In the genomic region with DNA sequence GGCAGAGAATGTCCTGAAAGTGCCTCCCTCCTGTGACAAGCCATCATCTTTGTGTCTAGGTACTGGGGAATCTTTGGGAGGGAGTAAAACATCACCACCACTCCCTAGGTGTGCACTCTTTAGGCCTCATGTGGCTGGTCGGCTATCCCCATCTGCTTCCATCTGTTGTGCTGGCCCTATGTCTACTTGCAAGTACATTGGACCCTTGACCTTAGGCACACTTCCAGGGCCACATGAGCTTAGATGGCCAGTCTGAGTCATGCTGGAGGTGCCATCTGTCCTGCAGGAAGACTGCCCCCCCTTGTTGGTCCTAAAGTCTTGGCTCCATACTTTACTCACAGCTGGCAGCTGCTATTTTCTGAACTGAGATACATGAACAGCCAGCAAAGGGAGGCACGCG, we compare ENCODE assay signal across 18 mouse cellular contexts.
DNase-seq lines count a peak whose midpoint lies in the region; TF ChIP-seq lines count a peak whose summit lies in the region.
"Had no signal": no experiment of that assay in that cellular context is flagged by ENCODE, and none has a peak within 500 bp of the region (broad histone marks: within the 10 kb centered on the region; RNA-seq: fewer than 3 reads in every experiment).

No protein-coding gene starts in this region.

- H3K36me3 ChIP-seq in liver, adult 2 months (ENCODE audit: control insufficient read depth, insufficient read depth, low read length) = no peaks in the 10 kb centered on the region
- H3K36me3 ChIP-seq in forebrain, embryonic 10.5 days (replicated peaks) = no peaks in the 10 kb centered on the region
- H3K36me3 ChIP-seq: embryonic facial prominence, embryonic 10.5 days; forebrain, embryonic 12.5 days; G1E had no signal

- 92% methylated on average over 3 of the region's 3 CpGs for WGBS in liver, adult 2 months
- 94% methylated on average over 3 of the region's 3 CpGs for WGBS in forebrain, embryonic 10.5 days

- no peak overlapping the region for H3K9ac ChIP-seq in liver, adult 2 months (ENCODE audit: low read depth, low read length)
- H3K9ac ChIP-seq: forebrain, embryonic 12.5 days had no signal

- H3K27ac ChIP-seq in liver, adult 2 months (replicated peaks; ENCODE audit: insufficient read depth, low read depth, low read length) = no peak overlapping the region
- no peak overlapping the region for H3K27ac ChIP-seq in forebrain, embryonic 10.5 days
- H3K27ac ChIP-seq: embryonic facial prominence, embryonic 10.5 days; forebrain, embryonic 12.5 days had no signal

- H3K4me3 ChIP-seq in liver, adult 2 months (ENCODE audit: insufficient read depth, low read depth, low read length) = no peak overlapping the region
- no peak overlapping the region for H3K4me3 ChIP-seq in forebrain, embryonic 10.5 days
- H3K4me3 ChIP-seq: embryonic facial prominence, embryonic 10.5 days; forebrain, embryonic 12.5 days had no signal

- H3K79me2 ChIP-seq in liver, adult 2 months (ENCODE audit: control insufficient read depth, insufficient read depth, low read length) = no peaks in the 10 kb centered on the region

- no peaks in the 10 kb centered on the region for H3K27me3 ChIP-seq in liver, adult 2 months (ENCODE audit: control insufficient read depth, insufficient read depth, low read length)
- H3K27me3 ChIP-seq in forebrain, embryonic 10.5 days (ENCODE audit: poor library complexity, severe bottlenecking) = no peaks in the 10 kb centered on the region
- H3K27me3 ChIP-seq: forebrain, embryonic 12.5 days had no signal

- intact Hi-C loops in gastrocnemius, postnatal 36 days (cut with DNase I) = no loop called here
- intact Hi-C loops in gastrocnemius, postnatal 14 days (cut with DNase I; ENCODE audit: low total_unique reads) = no loop called here

- TF ChIP-seq POLR2A in liver, adult 2 months (IDR thresholded peaks at IDR 0.05; ENCODE audit: extremely low read depth, insufficient read depth, low read length) = no peak

- H3K9me3 ChIP-seq in forebrain, embryonic 10.5 days = peaks cover 18% of the 10 kb centered on the region

- no peak for TF ChIP-seq CTCF in liver, adult 2 months (IDR thresholded peaks at IDR 0.05; ENCODE audit: low read depth, low read length)

- no peaks in the 10 kb centered on the region for H3K4me1 ChIP-seq in liver, adult 2 months (ENCODE audit: control insufficient read depth, insufficient read depth, low read length)
- no peaks in the 10 kb centered on the region for H3K4me1 ChIP-seq in forebrain, embryonic 10.5 days
- H3K4me1 ChIP-seq: embryonic facial prominence, embryonic 10.5 days; forebrain, embryonic 12.5 days had no signal

- peak; percentile 39 for DNase-seq in gastrocnemius, adult 18-20 months (ENCODE audit: low spot score)
- DNase-seq in gastrocnemius, postnatal 36 days = no peak
- DNase-seq in liver, adult 2 months (ENCODE audit: extremely low read depth, low read depth, low spot score) = peak; percentile 2
- no peak for DNase-seq in liver
- DNase-seq in cerebellum, adult 8-10 months = peak; percentile 89
- peak; percentile 18 for DNase-seq in gastrocnemius, postnatal 14 days
- DNase-seq in forebrain, embryonic 10.5 days (ENCODE audit: extremely low spot score, low spot score) = no peak
- no peak for DNase-seq in adrenal gland, postnatal 36 days
- DNase-seq: adrenal gland, postnatal 10 days; kidney, adult 2 months; kidney, postnatal 25 days; lung, postnatal 14 days; midbrain, embryonic 14.5 days; right cerebral cortex, postnatal 4 days; thymus, postnatal 14 days had no signal

Comparison
In these comparisons a context has a peak if more than half of its experiments do, and no peak if none do; other contexts are left out.
1. DNase-seq: peak in gastrocnemius, adult 18-20 months (single experiment), liver, adult 2 months (single experiment), cerebellum, adult 8-10 months (single experiment) and gastrocnemius, postnatal 14 days (single experiment); none in gastrocnemius, postnatal 36 days (0 of 2), liver (single experiment), forebrain, embryonic 10.5 days (single experiment) and adrenal gland, postnatal 36 days (0 of 2).